Mouse (Mus musculus) limb, embryonic 11.5 days (tissue): Measurements from ENCODE around the gene Rab7b. TPM values are rescaled to one million over a fixed set of nuclear protein-coding genes. Genes with fewer than 3 reads are reported as not detected.

Source experiments
- ATAC-seq: fragments of 200-750 bp; cut with Nextera tagmentation; 2 replicates; pipeline ENCODE4 v1.8.0; 2017; ENCODE audit warnings: low read depth; ENCODE audit not compliant: insufficient number of reproducible peaks, low FRiP score, low TSS enrichment
- DNase-seq: peaks from one replicate; pipeline ENCODE4 v3.0.0-alpha.2; 2015; ENCODE audit warnings: low spot score
- H3K27ac ChIP-seq: fragments of 300-500 bp; sonication (generic); replicated peaks from 2 replicates; pipeline ENCODE4 v1.5.1; 2014; ENCODE audit warnings: low read depth, mild to moderate bottlenecking, low read length
- H3K27me3 ChIP-seq: fragments of 300-500 bp; sonication (generic); 2 replicates; pipeline ENCODE4 v1.6.1; 2014; ENCODE audit warnings: mild to moderate bottlenecking, low read length, mixed read lengths; ENCODE audit not compliant: control insufficient read depth, insufficient read depth
- H3K36me3 ChIP-seq: fragments of 300-500 bp; sonication (generic); 2 replicates; pipeline ENCODE4 v1.6.1; 2014; ENCODE audit warnings: mild to moderate bottlenecking, low read length, moderate library complexity, mixed read lengths; ENCODE audit not compliant: control insufficient read depth, insufficient read depth
- H3K4me1 ChIP-seq: fragments of 300-500 bp; sonication (generic); 2 replicates; pipeline ENCODE4 v1.6.1; 2014; ENCODE audit warnings: low read length, mixed read lengths; ENCODE audit not compliant: control insufficient read depth, insufficient read depth
- H3K4me2 ChIP-seq: fragments of 300-500 bp; sonication (generic); 2 replicates; pipeline ENCODE4 v1.6.1; 2014; ENCODE audit warnings: low read depth, mild to moderate bottlenecking, moderate library complexity; ENCODE audit not compliant: severe bottlenecking
- H3K4me3 ChIP-seq: fragments of 300-500 bp; sonication (generic); 2 replicates; pipeline ENCODE4 v1.5.1; 2014; ENCODE audit warnings: low read depth, low read length
- H3K9ac ChIP-seq: fragments of 300-500 bp; sonication (generic); 2 replicates; pipeline ENCODE4 v1.6.1; 2014; ENCODE audit warnings: mild to moderate bottlenecking, low read length
- H3K9me3 ChIP-seq: fragments of 300-500 bp; sonication (generic); 2 replicates; pipeline ENCODE4 v1.6.1; 2016; ENCODE audit warnings: low read length; ENCODE audit not compliant: control insufficient read depth
- WGBS: fragments of 180-500 bp; shearing (Covaris S2); extraction: QIAGEN DNeasy Blood & Tissue Kit; methylation state at CpG from one replicate; pipeline ENCODE4 v1.1.7; 2014; 5-methylcytosine and 5-hydroxymethylcytosine counted together
- polyA plus RNA-seq: library from polyadenylated mRNA; unstranded; fragments of >200 nt; fragmentation: Nextera tagmentation; extraction: Ambion mirVana; gene quantifications from 2 replicates; pipeline ENCODE4 v1.2.1, GENCODE M21; 2014

The Rab7b gene
- polyA plus RNA-seq, 1 experiment from 2014 or later = 0.33 TPM

DNA sequence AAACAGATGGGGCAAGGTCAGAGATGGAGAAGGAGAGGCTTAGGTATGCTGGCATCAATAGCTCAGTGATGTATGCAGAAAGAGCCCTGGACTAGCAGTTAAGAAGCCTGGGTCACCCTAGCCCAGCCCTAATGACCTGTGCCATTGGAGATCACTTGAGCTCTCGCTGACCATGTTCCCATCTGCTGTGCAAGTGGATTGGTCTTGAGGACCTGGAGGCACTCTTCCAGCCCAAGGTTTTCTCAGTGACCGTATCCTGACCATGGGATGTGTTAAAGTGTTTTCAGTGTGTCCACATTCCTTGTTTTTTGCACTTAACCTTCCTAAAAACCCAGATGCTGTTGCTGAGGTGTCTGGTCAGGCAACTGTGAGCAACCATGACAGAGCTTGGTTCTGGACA, 28.2 kb upstream of the Rab7b start:
- Histone ChIP-seq H3K27ac (no peak overlapping the region), H3K27me3 (no peaks in the 10 kb centered on the region), H3K4me2 (no peak overlapping the region), H3K4me1 (no peaks in the 10 kb centered on the region), H3K4me3 (no peak overlapping the region), H3K9ac (no peak overlapping the region), H3K36me3 (no peaks in the 10 kb centered on the region), H3K9me3 (no peaks in the 10 kb centered on the region)
- ATAC-seq = no peak
- 85% methylated on average over 2 of the region's 2 CpGs for WGBS
- no peak for DNase-seq

DNA sequence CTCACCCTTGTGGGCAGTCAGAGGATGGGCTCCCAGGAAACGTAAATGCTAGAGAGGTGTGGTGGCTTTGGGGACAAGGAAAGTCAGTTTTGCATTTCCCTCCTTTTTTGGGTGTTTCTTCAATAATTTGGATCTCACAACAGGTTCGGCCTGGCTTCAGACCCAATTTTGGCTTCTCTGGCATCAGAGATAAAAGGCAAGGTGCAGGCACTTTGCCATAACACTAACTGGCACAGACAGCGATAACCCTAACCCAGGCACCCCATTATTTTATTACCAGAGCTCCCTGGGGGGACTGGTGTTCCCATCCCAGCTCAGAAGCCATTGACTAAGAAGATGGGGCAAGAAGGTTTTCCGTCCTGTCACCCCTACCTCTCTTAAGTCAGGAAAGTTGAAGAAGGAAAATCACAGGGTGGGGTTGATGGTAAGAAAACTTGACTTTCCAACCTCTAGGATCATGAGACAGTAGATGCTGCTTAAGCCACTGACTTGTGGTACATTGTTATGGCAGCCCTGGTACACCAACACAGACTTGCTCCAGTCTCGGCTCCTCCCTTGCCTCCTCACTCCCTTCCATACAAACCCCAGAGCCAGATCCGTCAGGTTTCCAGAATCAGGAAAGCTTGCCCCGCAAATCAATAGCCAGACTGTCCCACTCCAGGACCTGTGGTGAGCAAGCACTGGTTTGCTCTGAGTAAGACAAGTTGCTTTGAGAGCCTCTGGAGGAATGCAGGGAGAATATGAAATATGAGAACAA, 27.6 kb upstream of the Rab7b start:
- no peaks in the 10 kb centered on the region for H3K4me1 ChIP-seq
- DNase-seq (no peak), ATAC-seq (no peak)
- H3K36me3 ChIP-seq = no peaks in the 10 kb centered on the region
- 78% methylated on average over 7 of the region's 7 CpGs for WGBS
- H3K9me3 ChIP-seq = no peaks in the 10 kb centered on the region
- no peaks in the 10 kb centered on the region for H3K27me3 ChIP-seq
- no peak overlapping the region for H3K27ac ChIP-seq
- H3K4me3 ChIP-seq = no peak overlapping the region
- no peak overlapping the region for H3K4me2 ChIP-seq
- H3K9ac ChIP-seq = no peak overlapping the region

DNA sequence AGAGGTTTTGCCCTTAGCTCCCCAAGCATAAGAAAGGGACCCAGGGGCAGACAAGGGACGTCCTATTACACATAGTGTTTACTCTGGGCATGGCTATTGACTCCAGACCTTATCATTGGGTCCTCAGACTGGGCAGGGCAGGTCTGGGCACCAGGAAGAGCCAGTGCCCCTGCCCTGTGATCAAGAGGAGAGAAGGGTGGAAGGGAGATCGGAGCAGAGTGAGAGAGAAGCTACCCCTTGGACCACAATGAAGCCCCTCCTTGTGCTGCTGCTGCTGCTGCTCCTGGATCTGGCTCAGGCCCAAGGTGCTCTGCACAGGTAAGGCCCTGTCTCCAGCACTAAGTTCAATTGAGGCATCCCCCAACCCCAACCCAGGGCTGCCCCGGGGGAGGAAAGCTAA, 26.7 kb upstream of the Rab7b start:
- WGBS = 78% methylated on average over 3 of the region's 3 CpGs
- no peaks in the 10 kb centered on the region for H3K9me3 ChIP-seq

DNA sequence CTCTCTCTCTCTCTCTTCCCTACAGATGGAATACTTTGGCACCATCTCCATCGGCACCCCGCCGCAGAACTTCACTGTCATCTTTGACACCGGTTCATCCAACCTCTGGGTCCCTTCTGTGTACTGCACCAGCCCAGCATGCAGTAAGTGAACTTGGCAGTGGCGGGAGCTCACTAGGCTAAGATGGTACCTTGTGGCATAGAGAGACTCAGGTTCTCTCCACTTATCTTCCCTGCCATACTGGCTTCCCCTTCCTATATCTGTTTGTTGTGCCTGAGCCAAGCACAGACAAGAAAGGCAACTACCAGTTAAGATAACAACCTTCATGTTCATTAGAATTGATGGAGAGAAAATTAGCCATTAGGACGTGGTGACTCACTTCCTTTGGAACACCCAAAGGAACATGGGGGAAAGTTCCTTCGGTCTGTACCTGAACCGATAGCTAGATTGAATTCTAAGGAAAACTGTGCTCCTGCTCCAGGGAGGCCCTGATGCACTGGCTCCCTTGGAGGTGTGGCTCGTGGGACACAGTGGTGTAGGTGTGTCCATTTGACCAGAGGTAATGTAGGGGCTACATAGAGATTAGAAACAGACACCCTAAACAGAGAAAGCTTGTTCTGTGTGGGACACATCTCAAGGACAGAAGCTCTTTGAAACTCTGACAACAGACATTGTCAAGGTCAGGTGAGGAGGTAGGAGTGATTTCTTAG, 25.1 kb upstream of the Rab7b start:
- Histone ChIP-seq H3K27ac (no peak overlapping the region), H3K27me3 (no peaks in the 10 kb centered on the region), H3K36me3 (no peaks in the 10 kb centered on the region), H3K4me3 (no peak overlapping the region), H3K4me1 (no peaks in the 10 kb centered on the region), H3K9ac (no peak overlapping the region), H3K4me2 (no peak overlapping the region), H3K9me3 (no peaks in the 10 kb centered on the region)
- DNase-seq = no peak
- ATAC-seq = no peak
- WGBS = 85% methylated on average over 9 of the region's 9 CpGs

More for the DNA sequence above, 26.7 kb upstream of the Rab7b start:
- H3K36me3 ChIP-seq = no peaks in the 10 kb centered on the region
- H3K4me3 ChIP-seq = no peak overlapping the region
- H3K4me2 ChIP-seq = no peak overlapping the region
- no peaks in the 10 kb centered on the region for H3K27me3 ChIP-seq
- ATAC-seq (no peak), DNase-seq (no peak)
- H3K9ac ChIP-seq = no peak overlapping the region
- no peaks in the 10 kb centered on the region for H3K4me1 ChIP-seq
- H3K27ac ChIP-seq = no peak overlapping the region

DNA sequence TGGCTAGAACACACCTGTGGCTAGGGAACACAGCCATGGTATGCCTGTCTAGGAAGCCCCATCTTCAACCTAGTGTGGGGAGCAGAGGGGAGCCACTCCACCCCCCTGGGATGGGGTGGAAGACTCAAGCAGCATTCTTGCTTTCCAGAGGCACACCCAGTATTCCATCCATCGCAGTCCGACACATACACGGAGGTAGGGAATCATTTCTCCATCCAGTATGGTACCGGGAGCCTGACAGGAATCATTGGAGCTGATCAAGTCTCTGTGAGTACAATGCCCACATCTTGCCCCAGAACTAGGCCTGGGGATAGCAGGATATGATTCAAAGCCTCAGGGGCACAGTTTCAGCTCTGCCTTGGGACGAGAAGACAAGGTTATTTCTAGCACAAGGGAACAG, 24.4 kb upstream of the Rab7b start:
- no peak overlapping the region for H3K4me3 ChIP-seq
- DNase-seq (no peak), ATAC-seq (no peak)
- H3K27ac ChIP-seq = no peak overlapping the region
- no peak overlapping the region for H3K4me2 ChIP-seq
- 91% methylated on average over 5 of the region's 5 CpGs for WGBS
- no peaks in the 10 kb centered on the region for H3K36me3 ChIP-seq
- H3K9ac ChIP-seq = no peak overlapping the region
- H3K27me3 ChIP-seq = no peaks in the 10 kb centered on the region
- H3K4me1 ChIP-seq = 0 out of 2 replicates have a peak, but pooled peaks cover 2% of the 10 kb centered on the region
- H3K9me3 ChIP-seq = no peaks in the 10 kb centered on the region

DNA sequence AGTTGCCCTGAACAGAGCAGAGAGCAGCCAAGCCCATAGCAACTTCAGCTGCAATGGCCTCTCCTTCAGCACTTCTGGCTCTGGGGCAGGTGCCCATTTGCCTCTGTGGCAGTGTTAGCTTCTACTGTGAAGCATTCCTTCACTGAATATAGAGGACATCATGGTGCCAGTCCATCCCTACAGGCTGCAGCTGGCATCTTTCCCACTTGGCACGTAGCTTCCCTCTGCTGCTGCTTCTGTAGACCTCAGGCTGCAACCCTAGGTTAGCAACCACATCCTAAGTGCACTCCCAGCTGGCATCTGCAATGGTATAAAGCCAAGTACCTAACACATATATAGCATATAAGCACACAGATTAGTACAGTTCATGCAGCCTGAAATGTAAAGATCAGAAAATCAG, 22.6 kb upstream of the Rab7b start:
- no peak overlapping the region for H3K27ac ChIP-seq
- WGBS = 91% methylated on average over 1 of the region's 1 CpGs
- ATAC-seq = no peak
- H3K27me3 ChIP-seq = no peaks in the 10 kb centered on the region
- no peak for DNase-seq
- H3K4me2 ChIP-seq = no peak overlapping the region
- 0 out of 2 replicates have a peak, but pooled peaks cover 5% of the 10 kb centered on the region for H3K4me1 ChIP-seq
- H3K4me3 ChIP-seq = no peak overlapping the region
- no peaks in the 10 kb centered on the region for H3K9me3 ChIP-seq
- no peaks in the 10 kb centered on the region for H3K36me3 ChIP-seq
- H3K9ac ChIP-seq = no peak overlapping the region

DNA sequence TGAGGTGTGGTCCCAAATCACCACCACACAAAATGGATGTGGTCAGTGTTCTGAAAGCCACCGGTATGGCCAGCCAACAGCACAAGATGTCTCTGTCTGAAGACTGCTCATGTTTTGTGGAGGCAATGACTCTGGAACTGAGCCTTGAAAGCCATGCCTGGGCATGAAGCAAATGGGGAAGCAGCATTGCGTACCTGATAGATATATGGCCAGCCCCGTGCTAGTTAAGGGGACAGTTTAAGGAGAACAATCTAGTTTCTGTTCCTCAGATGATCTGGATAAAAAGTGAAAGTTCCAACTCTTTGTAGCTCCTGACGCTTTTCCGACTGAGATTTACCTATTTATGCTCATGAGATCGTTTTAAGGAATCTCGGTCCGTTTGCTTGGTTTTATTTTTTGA, 17.4 kb upstream of the Rab7b start:
- no peaks in the 10 kb centered on the region for H3K27me3 ChIP-seq
- no peak overlapping the region for H3K9ac ChIP-seq
- H3K27ac ChIP-seq = no peak overlapping the region
- no peak overlapping the region for H3K4me3 ChIP-seq
- no peak for ATAC-seq
- no peak overlapping the region for H3K4me2 ChIP-seq
- no peaks in the 10 kb centered on the region for H3K9me3 ChIP-seq
- DNase-seq = no peak
- 90% methylated on average over 8 of the region's 8 CpGs for WGBS
- H3K36me3 ChIP-seq = no peaks in the 10 kb centered on the region
- 0 out of 2 replicates have a peak, but pooled peaks cover 5% of the 10 kb centered on the region for H3K4me1 ChIP-seq

DNA sequence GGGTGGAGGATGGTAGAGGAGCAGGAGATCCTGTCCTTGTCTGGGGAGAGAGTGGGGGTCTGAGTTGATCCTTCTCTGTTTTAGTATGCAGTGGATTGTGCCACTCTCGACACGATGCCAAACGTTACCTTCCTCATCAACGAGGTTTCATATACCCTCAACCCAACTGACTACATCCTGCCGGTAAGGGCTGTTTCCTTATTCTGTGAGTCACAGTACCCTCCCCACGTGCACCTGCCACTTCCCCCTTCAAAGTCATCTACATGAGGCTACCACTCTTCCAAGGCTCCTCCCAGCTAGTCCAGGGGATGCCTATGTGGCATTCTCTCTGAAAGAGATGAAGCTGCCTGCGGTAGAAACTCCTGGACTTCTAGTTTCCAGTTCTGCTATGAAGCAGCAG, 16.1 kb upstream of the Rab7b start:
- 79% methylated on average over 7 of the region's 7 CpGs for WGBS
- Histone ChIP-seq H3K9me3 (no peaks in the 10 kb centered on the region), H3K4me1 (0 out of 2 replicates have a peak, but pooled peaks cover 5% of the 10 kb centered on the region), H3K9ac (no peak overlapping the region), H3K4me3 (no peak overlapping the region), H3K4me2 (no peak overlapping the region), H3K36me3 (no peaks in the 10 kb centered on the region), H3K27me3 (no peaks in the 10 kb centered on the region), H3K27ac (no peak overlapping the region)
- no peak for DNase-seq
- ATAC-seq = no peak
